Mouse (Mus musculus): ENCODE measurements at regions not wholly inside any gene's neighbourhood (a gene's known extent, or its start where the extent isn't known, plus 50 kb on each side); places are given as distances from the start of the nearest gene placed in this dataset.

GRCm38 (mm10) chr4:114712921-114713527 is 108.5 kb upstream of the Gm12830 start:
- intact Hi-C loops (cut with DNase I) = no loop called here
- no peak for DNase-seq

- no peak for DNase-seq
- intact Hi-C loops (cut with DNase I) = no loop called here
Measured at GRCm38 (mm10) chr4:114716703-114717102, 104.8 kb upstream of the Gm12830 start.

GRCm38 (mm10) chr4:114720696-114721095 is 100.8 kb upstream of the Gm12830 start:
- intact Hi-C loops (cut with DNase I) = no loop called here
- DNase-seq = no peak

- intact Hi-C loops (cut with DNase I) = no loop called here
- DNase-seq = no peak
Measured at GRCm38 (mm10) chr4:114721386-114721785, 100.1 kb upstream of the Gm12830 start.

GRCm38 (mm10) chr4:114728235-114729000 is 93.1 kb upstream of the Gm12830 start:
- no peak for DNase-seq
- intact Hi-C loops (cut with DNase I) = no loop called here

DNA sequence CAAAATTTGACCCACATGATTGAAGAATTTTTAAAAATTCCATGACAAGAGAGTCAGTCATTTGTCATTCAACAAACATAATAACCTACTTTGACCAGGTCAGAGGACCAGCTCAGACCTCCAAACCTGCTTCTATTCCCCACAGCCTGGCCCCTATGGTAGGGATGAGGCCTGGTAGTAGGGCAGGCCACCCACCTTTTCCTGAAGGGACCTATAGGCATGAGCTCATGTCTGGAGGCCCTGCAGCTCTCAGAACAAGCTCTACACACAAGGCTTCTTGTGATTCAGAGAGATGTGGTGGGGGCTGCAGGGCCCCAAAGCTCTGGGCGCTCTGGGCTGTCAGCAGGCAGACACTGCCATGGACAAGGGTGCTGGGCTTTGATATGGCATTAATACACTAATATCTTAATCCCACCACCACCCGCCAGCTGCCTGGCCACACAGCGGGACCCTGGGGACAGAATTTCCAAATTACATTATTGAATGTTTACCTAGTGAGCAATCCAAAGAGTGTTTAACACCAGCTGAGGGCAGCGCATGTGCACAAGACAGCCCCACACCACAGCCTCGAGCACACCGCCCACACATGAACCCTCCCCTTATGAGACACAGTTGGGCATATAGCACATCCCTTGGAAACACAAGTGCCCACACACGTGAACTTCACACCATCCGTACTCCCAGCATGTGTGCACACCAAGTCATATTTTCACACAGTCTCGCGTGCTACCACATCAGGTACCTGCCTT is 88.1 kb upstream of the Gm12830 start:
- no peak for DNase-seq
- intact Hi-C loops (cut with DNase I) = no loop called here

GRCm38 (mm10) chr4:114738903-114739667 is 82.4 kb upstream of the Gm12830 start:
- DNase-seq = no peak
- intact Hi-C loops (cut with DNase I) = no loop called here

DNA sequence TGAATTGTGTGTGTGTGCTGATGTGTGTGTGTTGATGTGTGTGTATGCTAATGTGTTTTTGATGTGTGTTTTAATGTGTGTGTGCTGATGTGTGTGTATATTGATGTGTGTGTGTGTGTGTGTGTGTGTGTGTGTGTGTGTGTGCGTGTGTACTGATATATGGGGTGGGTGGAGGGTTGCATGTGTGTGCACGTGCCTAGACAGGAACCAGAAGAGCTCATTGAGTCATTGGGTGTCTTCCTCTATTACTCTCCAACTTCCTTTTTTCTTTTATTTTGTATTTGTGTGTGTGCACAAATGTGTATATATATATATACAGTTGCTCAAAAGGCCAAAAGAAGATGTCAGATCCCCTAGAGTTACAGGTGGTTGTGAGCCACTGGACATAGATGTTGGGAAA is 73.4 kb upstream of the Gm12830 start:
- intact Hi-C loops (cut with DNase I) = no loop called here
- DNase-seq = no peak

GRCm38 (mm10) chr4:114759837-114760236 is 61.7 kb upstream of the Gm12830 start:
- intact Hi-C loops (cut with DNase I) = no loop called here

DNA sequence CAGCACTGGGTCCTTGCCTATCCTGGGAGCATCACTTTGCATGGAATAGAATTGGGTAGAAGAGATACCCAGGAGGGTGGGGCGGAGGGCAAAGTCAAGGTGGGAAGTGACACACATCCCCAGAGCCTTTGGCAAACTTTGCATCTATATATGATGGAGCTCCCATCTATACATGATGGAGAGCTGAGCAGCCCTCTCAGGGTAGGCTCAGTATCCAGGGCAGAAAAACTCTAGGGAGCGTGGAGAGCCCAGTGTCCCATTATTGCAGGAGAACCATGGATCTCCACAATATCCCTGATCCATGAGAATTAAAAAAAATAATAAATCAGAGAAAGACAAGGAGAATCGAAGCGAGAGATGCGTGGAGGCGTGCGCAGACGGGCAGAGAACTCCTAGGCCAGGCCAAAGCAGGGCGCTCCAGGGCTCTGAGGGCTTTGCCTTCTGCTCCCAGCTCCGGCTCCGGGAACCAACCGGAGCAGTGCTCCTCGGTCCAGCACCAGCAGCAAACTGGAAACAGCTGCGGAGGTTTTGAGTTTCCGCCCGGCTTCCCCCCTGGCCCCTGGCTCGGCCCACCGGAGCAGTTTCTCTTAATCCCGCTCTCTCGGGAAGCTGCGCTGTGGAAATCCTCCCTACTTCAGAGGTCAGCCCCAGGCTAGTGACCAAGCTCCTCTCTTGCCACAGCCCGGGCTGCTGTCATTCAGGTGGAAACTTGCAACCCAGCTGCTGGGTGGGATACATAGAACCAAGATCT is 54.7 kb upstream of the Gm12830 start:
- intact Hi-C loops (cut with DNase I) = no loop called here
- DNase-seq = no peak

More at GRCm38 (mm10) chr4:114759837-114760236, 61.7 kb upstream of the Gm12830 start:
- no peak for DNase-seq
